Mouse (Mus musculus) limb, embryonic 11.5 days (tissue): ENCODE results near the gene Nfkbie. TPM values are rescaled to one million over a fixed set of nuclear protein-coding genes. Genes with fewer than 3 reads are reported as not detected.

ENCODE experiments used
- ATAC-seq: fragments of 200-750 bp; cut with Nextera tagmentation; 2 replicates; pipeline ENCODE4 v1.8.0; 2017; ENCODE audit warnings: low read depth; ENCODE audit not compliant: insufficient number of reproducible peaks, low FRiP score, low TSS enrichment
- DNase-seq: peaks from one replicate; pipeline ENCODE4 v3.0.0-alpha.2; 2015; ENCODE audit warnings: low spot score
- H3K27ac ChIP-seq: fragments of 300-500 bp; sonication (generic); replicated peaks from 2 replicates; pipeline ENCODE4 v1.5.1; 2014; ENCODE audit warnings: low read depth, mild to moderate bottlenecking, low read length
- H3K27me3 ChIP-seq: fragments of 300-500 bp; sonication (generic); 2 replicates; pipeline ENCODE4 v1.6.1; 2014; ENCODE audit warnings: mild to moderate bottlenecking, low read length, mixed read lengths; ENCODE audit not compliant: control insufficient read depth, insufficient read depth
- H3K36me3 ChIP-seq: fragments of 300-500 bp; sonication (generic); 2 replicates; pipeline ENCODE4 v1.6.1; 2014; ENCODE audit warnings: mild to moderate bottlenecking, low read length, moderate library complexity, mixed read lengths; ENCODE audit not compliant: control insufficient read depth, insufficient read depth
- H3K4me1 ChIP-seq: fragments of 300-500 bp; sonication (generic); 2 replicates; pipeline ENCODE4 v1.6.1; 2014; ENCODE audit warnings: low read length, mixed read lengths; ENCODE audit not compliant: control insufficient read depth, insufficient read depth
- H3K4me2 ChIP-seq: fragments of 300-500 bp; sonication (generic); 2 replicates; pipeline ENCODE4 v1.6.1; 2014; ENCODE audit warnings: low read depth, mild to moderate bottlenecking, moderate library complexity; ENCODE audit not compliant: severe bottlenecking
- H3K4me3 ChIP-seq: fragments of 300-500 bp; sonication (generic); 2 replicates; pipeline ENCODE4 v1.5.1; 2014; ENCODE audit warnings: low read depth, low read length
- H3K9ac ChIP-seq: fragments of 300-500 bp; sonication (generic); 2 replicates; pipeline ENCODE4 v1.6.1; 2014; ENCODE audit warnings: mild to moderate bottlenecking, low read length
- H3K9me3 ChIP-seq: fragments of 300-500 bp; sonication (generic); 2 replicates; pipeline ENCODE4 v1.6.1; 2016; ENCODE audit warnings: low read length; ENCODE audit not compliant: control insufficient read depth
- WGBS: fragments of 180-500 bp; shearing (Covaris S2); extraction: QIAGEN DNeasy Blood & Tissue Kit; methylation state at CpG from one replicate; pipeline ENCODE4 v1.1.7; 2014; 5-methylcytosine and 5-hydroxymethylcytosine counted together
- polyA plus RNA-seq: library from polyadenylated mRNA; unstranded; fragments of >200 nt; fragmentation: Nextera tagmentation; extraction: Ambion mirVana; gene quantifications from 2 replicates; pipeline ENCODE4 v1.2.1, GENCODE M21; 2014

Gene Nfkbie
- polyA plus RNA-seq, 1 experiment from 2014 or later, result 5.6 TPM

DNA sequence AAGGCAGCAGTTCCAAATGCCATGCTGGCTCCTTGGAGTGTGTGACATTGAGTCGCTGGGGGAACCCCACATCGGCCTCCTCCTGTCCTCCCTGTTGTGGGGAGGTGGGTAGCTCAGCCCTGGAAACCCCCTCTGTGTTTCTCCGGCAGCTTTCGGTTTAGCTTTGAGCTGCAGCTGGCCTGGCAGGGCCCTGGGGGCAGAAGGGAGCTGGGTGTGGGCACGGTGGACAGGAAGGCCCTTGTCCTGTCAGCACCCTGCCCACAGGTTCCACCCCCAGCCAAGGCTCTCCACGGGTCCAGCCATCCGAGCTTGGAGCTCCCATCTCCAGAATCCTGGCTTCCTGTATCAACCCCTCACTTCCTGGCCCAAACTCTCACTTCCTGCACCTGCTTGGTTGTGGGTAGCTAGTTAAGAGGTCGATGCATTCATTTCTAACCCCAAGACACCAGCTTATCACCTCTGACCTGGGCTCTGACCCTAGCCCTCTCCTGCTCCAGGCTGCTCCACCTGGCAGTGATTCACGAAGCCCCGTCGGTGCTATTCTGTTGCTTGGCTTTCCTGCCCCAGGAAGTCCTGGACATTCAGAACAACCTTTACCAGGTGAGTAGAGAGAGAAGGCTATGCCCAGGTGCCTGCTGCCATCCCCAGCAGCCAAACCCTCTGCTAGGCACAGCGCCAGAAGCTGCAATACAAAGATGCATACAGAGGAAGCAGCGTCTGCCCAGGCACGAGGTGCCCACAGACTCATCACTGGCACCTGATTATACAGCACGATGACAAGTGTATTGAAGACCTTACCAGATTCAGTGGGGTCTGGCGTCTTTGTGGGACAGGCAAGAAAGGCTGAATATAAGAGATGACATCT is 2.7 kb downstream of the Nfkbie start:
- no peaks in the 10 kb centered on the region for H3K36me3 ChIP-seq
- ATAC-seq (no peak), DNase-seq (no peak)
- H3K4me1 ChIP-seq, result peaks cover 4% of the 10 kb centered on the region; the same call in 1 of the 2 replicates
- H3K4me3 ChIP-seq, result no peak overlapping the region; the same call in 1 of the 2 replicates
- H3K27me3 ChIP-seq, result peaks cover 9% of the 10 kb centered on the region; the same call in 1 of the 2 replicates
- no peak overlapping the region for H3K9ac ChIP-seq
- H3K9me3 ChIP-seq, result no peaks in the 10 kb centered on the region
- 73% methylated on average over 16 of the region's 16 CpGs for WGBS
- no peak overlapping the region for H3K4me2 ChIP-seq
- no peak overlapping the region for H3K27ac ChIP-seq

DNA sequence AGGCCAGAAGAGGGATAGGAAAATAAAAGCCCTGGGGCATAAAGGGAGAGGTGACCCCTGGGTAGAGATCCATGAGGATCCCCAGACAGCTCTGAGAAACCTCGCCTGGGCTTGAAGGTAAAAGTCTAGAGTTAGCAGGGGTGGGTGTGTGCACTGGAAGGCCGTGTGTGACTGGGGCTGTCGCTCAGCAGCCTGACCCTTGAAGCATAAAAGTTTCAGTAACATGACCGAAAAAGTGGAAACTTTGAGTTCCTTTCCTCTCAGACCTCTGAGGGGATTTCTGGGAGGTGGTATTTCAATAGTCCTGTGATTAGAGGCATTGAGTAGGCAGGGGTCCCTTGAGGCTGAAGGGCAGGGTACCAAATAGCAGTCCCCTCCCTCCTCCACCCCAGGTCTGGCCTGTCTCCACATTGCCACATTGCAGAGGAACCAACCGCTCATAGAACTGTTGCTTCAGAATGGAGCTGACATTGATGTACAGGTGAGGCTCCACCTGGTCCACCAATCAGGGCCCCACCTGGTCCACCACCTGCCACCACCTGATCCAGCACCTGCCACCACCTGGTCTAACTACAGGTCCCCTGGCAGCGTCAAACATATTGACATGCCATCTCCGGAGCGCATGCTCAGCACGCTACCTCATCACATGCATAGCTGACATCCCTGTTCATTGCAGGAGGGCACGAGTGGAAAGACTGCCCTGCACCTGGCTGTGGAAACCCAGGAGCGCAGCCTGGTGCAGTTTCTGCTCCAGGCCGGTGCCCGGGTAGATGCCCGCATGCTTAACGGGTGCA is 4.4 kb downstream of the Nfkbie start:
- H3K27ac ChIP-seq, result no peak overlapping the region
- ATAC-seq (no peak), DNase-seq (no peak)
- H3K9ac ChIP-seq, result no peak overlapping the region
- no peak overlapping the region for H3K4me3 ChIP-seq
- no peaks in the 10 kb centered on the region for H3K36me3 ChIP-seq
- no peak overlapping the region for H3K4me2 ChIP-seq
- WGBS, result 87% methylated on average over 15 of the region's 15 CpGs
- peaks cover 9% of the 10 kb centered on the region; the same call in 1 of the 2 replicates for H3K27me3 ChIP-seq
- H3K4me1 ChIP-seq, result peaks cover 8% of the 10 kb centered on the region
- H3K9me3 ChIP-seq, result no peaks in the 10 kb centered on the region

GRCm38 (mm10) chr17:45563216-45563615 is 7.7 kb downstream of the Nfkbie start:
- Histone ChIP-seq H3K4me3 (peak overlapping the region; percentile 85; the same call in 1 of the 2 replicates), H3K36me3 (peaks cover 12% of the 10 kb centered on the region), H3K9me3 (no peaks in the 10 kb centered on the region), H3K27me3 (no peaks in the 10 kb centered on the region), H3K9ac (no peak overlapping the region), H3K27ac (no peak overlapping the region), H3K4me2 (no peak overlapping the region), H3K4me1 (peaks cover 16% of the 10 kb centered on the region)
- WGBS, result 81% methylated on average over 12 of the region's 12 CpGs
- DNase-seq, result no peak
- ATAC-seq, result no peak

- H3K27ac ChIP-seq, result peak within 1 kb of the TSS; percentile 68; the same call in 1 of the 2 replicates
- H3K9ac ChIP-seq, result peak within 1 kb of the TSS; percentile 82
- DNase-seq, result peak; percentile 95
- H3K36me3 ChIP-seq, result peaks cover 17% of the 10 kb centered on the region
- H3K4me2 ChIP-seq, result peak within 1 kb of the TSS; percentile 93
- no peaks in the 10 kb centered on the region for H3K9me3 ChIP-seq
- H3K4me1 ChIP-seq, result peaks cover 16% of the 10 kb centered on the region
- H3K4me3 ChIP-seq, result peak within 1 kb of the TSS; percentile 85
- peak; percentile 78 for ATAC-seq
- WGBS, result under 1% methylated on average over 58 of the region's 61 CpGs
- H3K27me3 ChIP-seq, result no peaks in the 10 kb centered on the region
Observed at GRCm38 (mm10) chr17:45563655-45564530, 8.4 kb downstream of the Nfkbie start, which contains the start of gene Slc35b2. Gene Slc35b2, plus strand, starts transcription at chr17:45563874.

- DNase-seq (no peak), ATAC-seq (no peak)
- 13% methylated on average over 18 of the region's 18 CpGs for WGBS
- H3K4me2 ChIP-seq, result peak overlapping the region; percentile 93
- peaks cover 12% of the 10 kb centered on the region for H3K4me1 ChIP-seq
- H3K4me3 ChIP-seq, result peak overlapping the region; percentile 85
- peak overlapping the region; percentile 82 for H3K9ac ChIP-seq
- H3K9me3 ChIP-seq, result no peaks in the 10 kb centered on the region
- peak overlapping the region; percentile 68; the same call in 1 of the 2 replicates for H3K27ac ChIP-seq
- no peaks in the 10 kb centered on the region for H3K27me3 ChIP-seq
- peaks cover 24% of the 10 kb centered on the region for H3K36me3 ChIP-seq
Observed at GRCm38 (mm10) chr17:45564531-45565084, 9.1 kb downstream of the Nfkbie start.

GRCm38 (mm10) chr17:45565103-45565502 is 9.6 kb downstream of the Nfkbie start:
- H3K4me1 ChIP-seq, result peaks cover 12% of the 10 kb centered on the region

GRCm38 (mm10) chr17:45566031-45566359 is 10.5 kb downstream of the Nfkbie start:
- DNase-seq, result no peak
- Histone ChIP-seq H3K9me3 (no peaks in the 10 kb centered on the region), H3K27me3 (no peaks in the 10 kb centered on the region), H3K4me3 (no peak overlapping the region), H3K9ac (no peak overlapping the region), H3K4me2 (no peak overlapping the region), H3K4me1 (peaks cover 16% of the 10 kb centered on the region), H3K36me3 (peaks cover 38% of the 10 kb centered on the region), H3K27ac (no peak overlapping the region)
- no peak for ATAC-seq
- 79% methylated on average over 1 of the region's 1 CpGs for WGBS

More at GRCm38 (mm10) chr17:45565103-45565502, 9.6 kb downstream of the Nfkbie start:
- H3K4me2 ChIP-seq, result peak overlapping the region; percentile 93
- ATAC-seq, result no peak
- H3K27me3 ChIP-seq, result no peaks in the 10 kb centered on the region
- H3K9me3 ChIP-seq, result no peaks in the 10 kb centered on the region
- peak overlapping the region; percentile 85 for H3K4me3 ChIP-seq
- peak overlapping the region; percentile 82 for H3K9ac ChIP-seq
- H3K36me3 ChIP-seq, result peaks cover 29% of the 10 kb centered on the region
- no peak for DNase-seq
- H3K27ac ChIP-seq, result peak overlapping the region; percentile 68; the same call in 1 of the 2 replicates
- WGBS, result 95% methylated on average over 11 of the region's 11 CpGs
